In genomic region chr3:95139586-95140288, GRCm38 (mm10) we compare ENCODE assay signal across 10 mouse cellular contexts. TPM values are rescaled to one million over a fixed set of nuclear protein-coding genes. Genes with fewer than 3 reads are reported as not detected.
DNase-seq lines count a peak whose midpoint lies in the region; ATAC-seq and TF ChIP-seq lines count a peak whose summit lies in the region.
"Had no signal": no experiment of that assay in that cellular context is flagged by ENCODE, and none has a peak within 500 bp of the region (broad histone marks: within the 10 kb centered on the region; RNA-seq: fewer than 3 reads in every experiment).

No protein-coding gene starts in this region.

- no peaks in the 10 kb centered on the region for H3K36me3 ChIP-seq in liver, embryonic 11.5 days (ENCODE audit: control insufficient read depth, insufficient read depth, low read length)
- peaks cover 25% of the 10 kb centered on the region for H3K36me3 ChIP-seq in hindbrain, embryonic 10.5 days

- H3K4me3 ChIP-seq in layer of hippocampus, adult 2 months: no peak overlapping the region
- no peak overlapping the region for H3K4me3 ChIP-seq in liver, embryonic 11.5 days (ENCODE audit: low read depth, low read length)
- no peak overlapping the region; the same call in 1 of the 2 replicates for H3K4me3 ChIP-seq in hindbrain, embryonic 10.5 days
- H3K4me3 ChIP-seq: limb, embryonic 12.5 days; neural tube, embryonic 13.5 days had no signal

- H3K9me3 ChIP-seq in liver, embryonic 11.5 days (ENCODE audit: control insufficient read depth, low read length): no peaks in the 10 kb centered on the region
- H3K9me3 ChIP-seq in hindbrain, embryonic 10.5 days: no peaks in the 10 kb centered on the region
- H3K9me3 ChIP-seq: limb, embryonic 12.5 days; neural tube, embryonic 13.5 days had no signal

- H3K4me2 ChIP-seq in liver, embryonic 11.5 days: peak overlapping the region; percentile 9
- H3K4me2 ChIP-seq: limb, embryonic 12.5 days; neural tube, embryonic 13.5 days had no signal

- no peak for ATAC-seq in liver, embryonic 11.5 days (replicated peaks; ENCODE audit: low FRiP score)
- ATAC-seq: forebrain, postnatal 0 days had no signal

- H3K9ac ChIP-seq in liver, embryonic 11.5 days (ENCODE audit: low read depth, low read length): no peak overlapping the region
- H3K9ac ChIP-seq: forebrain, postnatal 0 days; limb, embryonic 12.5 days; neural tube, embryonic 13.5 days had no signal

- TF ChIP-seq CTCF in layer of hippocampus, adult 2 months (conservative IDR thresholded peaks at IDR 0.05): no peak

- WGBS in liver, embryonic 11.5 days: 52% methylated on average over 25 of the region's 25 CpGs
- 75% methylated on average over 25 of the region's 25 CpGs for WGBS in hindbrain, embryonic 10.5 days

- no peaks in the 10 kb centered on the region for H3K27me3 ChIP-seq in liver, embryonic 11.5 days (replicated peaks; ENCODE audit: control insufficient read depth, insufficient read depth, low read length)
- H3K27me3 ChIP-seq in hindbrain, embryonic 10.5 days (ENCODE audit: insufficient read depth, poor library complexity, severe bottlenecking): no peaks in the 10 kb centered on the region
- H3K27me3 ChIP-seq: limb, embryonic 12.5 days; neural tube, embryonic 13.5 days had no signal

- H3K27ac ChIP-seq in layer of hippocampus, adult 2 months: peak overlapping the region; percentile 23; the same call in 1 of the 2 replicates
- no peak overlapping the region for H3K27ac ChIP-seq in liver, embryonic 11.5 days (ENCODE audit: low read depth, low read length)
- no peak overlapping the region for H3K27ac ChIP-seq in hindbrain, embryonic 10.5 days
- H3K27ac ChIP-seq: limb, embryonic 12.5 days; neural tube, embryonic 13.5 days had no signal

- peaks cover 20% of the 10 kb centered on the region for H3K4me1 ChIP-seq in liver, embryonic 11.5 days (replicated peaks; ENCODE audit: control insufficient read depth, insufficient read depth, low read length)
- H3K4me1 ChIP-seq in hindbrain, embryonic 10.5 days (replicated peaks): peaks cover 15% of the 10 kb centered on the region

- DNase-seq in layer of hippocampus, adult 2 months (ENCODE audit: low spot score in 2 of 2): no peak
- DNase-seq in layer of hippocampus, postnatal 25 days (ENCODE audit: extremely low spot score in 1 of 2, low spot score in 1 of 2): no peak
- DNase-seq in ES-CJ7 (ENCODE audit: low read depth, low spot score) (peak; percentile 80), R1 (ENCODE audit: low read depth, low spot score) (peak; percentile 71)
- DNase-seq in liver, embryonic 11.5 days (ENCODE audit: low spot score): no peak
- DNase-seq in hindbrain, embryonic 10.5 days (ENCODE audit: low spot score): no peak
- DNase-seq in cerebellum, postnatal 14 days: no peak
- DNase-seq: forebrain, postnatal 0 days had no signal

RNA-seq across cellular contexts. Expression of gene Tnfaip8l2, which starts 2.4 kb away (rescaled TPM):
- total RNA-seq in layer of hippocampus, adult 2 months (2021): 1 to 10 TPM; 2.5 to 2.7 TPM
- 1 to 10 TPM; 2.1 to 3.1 TPM for total RNA-seq in layer of hippocampus, postnatal 25 days (2021)
- 4.8 and 5.4 TPM in 2 replicates for polyA plus RNA-seq in liver, embryonic 11.5 days (2014; fragmentation: Nextera tagmentation; extraction: Ambion mirVana)
- 2.1 and 2.9 TPM in 2 replicates for polyA plus RNA-seq in hindbrain, embryonic 10.5 days (2016; fragmentation: Nextera tagmentation; extraction: Ambion mirVana)

RNA-seq across cellular contexts. Expression of gene Lysmd1, which starts 5.8 kb away (rescaled TPM):
- 10 to 100 TPM; 16.4 to 16.7 TPM for total RNA-seq in layer of hippocampus, adult 2 months (2021)
- total RNA-seq in layer of hippocampus, postnatal 25 days (2021): 10 to 100 TPM; 16.5 to 18.4 TPM
- polyA plus RNA-seq in liver, embryonic 11.5 days (2014; fragmentation: Nextera tagmentation; extraction: Ambion mirVana): 8.9 and 9.1 TPM in 2 replicates
- polyA plus RNA-seq in hindbrain, embryonic 10.5 days (2016; fragmentation: Nextera tagmentation; extraction: Ambion mirVana): 13.4 and 17.2 TPM in 2 replicates

RNA-seq across cellular contexts. Expression of gene Scnm1, which starts 5.9 kb away (rescaled TPM):
- 10 to 100 TPM; 50.4 to 57.5 TPM for total RNA-seq in layer of hippocampus, adult 2 months (2021)
- total RNA-seq in layer of hippocampus, postnatal 25 days (2021): 10 to 100 TPM; 43.1 to 48.2 TPM
- 53.1 and 58.5 TPM in 2 replicates for polyA plus RNA-seq in liver, embryonic 11.5 days (2014; fragmentation: Nextera tagmentation; extraction: Ambion mirVana)
- 79.2 and 94.1 TPM in 2 replicates for polyA plus RNA-seq in hindbrain, embryonic 10.5 days (2016; fragmentation: Nextera tagmentation; extraction: Ambion mirVana)

RNA-seq across cellular contexts. Expression of gene Tmod4, which starts 15.5 kb away (rescaled TPM):
- total RNA-seq in layer of hippocampus, adult 2 months (2021): under 1 TPM in 1 of 2 experiments, not detected in 1; 0.71 TPM
- under 1 TPM; 0.76 to 0.94 TPM for total RNA-seq in layer of hippocampus, postnatal 25 days (2021)
- 1.1 TPM in 2 replicates for polyA plus RNA-seq in liver, embryonic 11.5 days (2014; fragmentation: Nextera tagmentation; extraction: Ambion mirVana)
- 0.95 and 1.3 TPM in 2 replicates for polyA plus RNA-seq in hindbrain, embryonic 10.5 days (2016; fragmentation: Nextera tagmentation; extraction: Ambion mirVana)

RNA-seq across cellular contexts. Expression of gene Sema6c, which starts 20.5 kb away (rescaled TPM):
- total RNA-seq in layer of hippocampus, adult 2 months (2021): 10 to 100 TPM; 33.9 to 46.6 TPM
- 10 to 100 TPM; 35.1 to 41.9 TPM for total RNA-seq in layer of hippocampus, postnatal 25 days (2021)
- polyA plus RNA-seq in liver, embryonic 11.5 days (2014; fragmentation: Nextera tagmentation; extraction: Ambion mirVana): 2.5 and 2.8 TPM in 2 replicates
- polyA plus RNA-seq in hindbrain, embryonic 10.5 days (2016; fragmentation: Nextera tagmentation; extraction: Ambion mirVana): 9.9 and 24.3 TPM in 2 replicates

Comparison
In these comparisons a context has a peak if more than half of its experiments do, and no peak if none do; other contexts are left out.
1. DNase-seq: peak in ES-CJ7 (single experiment) and R1 (single experiment); none in layer of hippocampus, adult 2 months (0 of 2), layer of hippocampus, postnatal 25 days (0 of 2), liver, embryonic 11.5 days (single experiment), hindbrain, embryonic 10.5 days (single experiment) and cerebellum, postnatal 14 days (0 of 2).